ENCODE assay signal across 30 mouse cellular contexts in the genomic region with DNA sequence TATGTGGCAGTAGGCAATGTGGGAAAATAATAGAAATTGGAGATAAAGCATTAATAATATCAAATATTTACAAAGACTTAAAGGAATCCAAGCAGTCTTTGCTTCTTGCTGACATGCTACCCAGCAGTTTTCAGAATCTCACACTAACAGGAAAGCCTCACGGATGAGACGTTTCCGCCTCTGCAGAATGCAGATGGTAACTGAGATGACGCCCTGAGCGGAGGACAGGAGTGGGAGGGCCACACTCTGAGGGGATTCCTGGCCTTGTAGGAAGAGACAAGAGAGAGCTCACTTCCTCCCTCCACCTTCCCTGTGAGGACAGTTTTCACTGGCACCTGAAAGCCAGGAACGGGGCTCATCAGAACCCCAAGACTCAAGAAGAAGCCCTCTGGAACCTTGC.
DNase-seq lines count a peak whose midpoint lies in the region; ATAC-seq and TF ChIP-seq lines count a peak whose summit lies in the region.
"Had no signal": no experiment of that assay in that cellular context is flagged by ENCODE, and none has a peak within 500 bp of the region (broad histone marks: within the 10 kb centered on the region; RNA-seq: fewer than 3 reads in every experiment).

No protein-coding gene starts in this region.

- H3K9me3 ChIP-seq in midbrain, embryonic 10.5 days (replicated peaks), result no peaks in the 10 kb centered on the region
- H3K9me3 ChIP-seq in midbrain, postnatal 0 days (ENCODE audit: low read length), result no peaks in the 10 kb centered on the region
- no peaks in the 10 kb centered on the region for H3K9me3 ChIP-seq in limb, embryonic 10.5 days (replicated peaks)
- H3K9me3 ChIP-seq: embryonic facial prominence, embryonic 10.5 days; embryonic facial prominence, embryonic 13.5 days; forebrain, embryonic 12.5 days; forebrain, embryonic 15.5 days; G1E; heart, embryonic 12.5 days; heart, embryonic 15.5 days had no signal

- peak; percentile 96 for ATAC-seq in frontal cortex, adult (ENCODE audit: low TSS enrichment)
- ATAC-seq in midbrain, postnatal 0 days (ENCODE audit: low FRiP score), result no peak
- ATAC-seq: forebrain, embryonic 15.5 days; hindbrain, postnatal 0 days; inflammation-experienced regulatory T-cells, adult 6 months had no signal

- no peak overlapping the region for H3K4me2 ChIP-seq in midbrain, postnatal 0 days (ENCODE audit: low read depth, low read length, poor library complexity, severe bottlenecking)
- H3K4me2 ChIP-seq: embryonic facial prominence, embryonic 13.5 days; forebrain, embryonic 12.5 days; forebrain, embryonic 15.5 days; heart, embryonic 12.5 days; heart, embryonic 15.5 days; hindbrain, embryonic 14.5 days had no signal

- WGBS in midbrain, embryonic 10.5 days, result 93% methylated on average over 6 of the region's 6 CpGs
- WGBS in midbrain, postnatal 0 days, result 94% methylated on average over 6 of the region's 6 CpGs
- 93% methylated on average over 6 of the region's 6 CpGs for WGBS in limb, embryonic 10.5 days

- H3K27me3 ChIP-seq in midbrain, embryonic 10.5 days (ENCODE audit: low read depth, poor library complexity, severe bottlenecking), result no peaks in the 10 kb centered on the region
- no peaks in the 10 kb centered on the region for H3K27me3 ChIP-seq in midbrain, postnatal 0 days (ENCODE audit: insufficient read depth, low read length)
- H3K27me3 ChIP-seq in limb, embryonic 10.5 days (ENCODE audit: low read depth, poor library complexity, severe bottlenecking), result peaks cover 33% of the 10 kb centered on the region; the same call in 1 of the 2 replicates
- H3K27me3 ChIP-seq: CH12.LX; embryonic facial prominence, embryonic 13.5 days; forebrain, embryonic 12.5 days; forebrain, embryonic 15.5 days; heart, embryonic 12.5 days; heart, embryonic 15.5 days had no signal

- no peak overlapping the region for H3K9ac ChIP-seq in midbrain, postnatal 0 days (replicated peaks; ENCODE audit: low read length, poor library complexity, severe bottlenecking)
- H3K9ac ChIP-seq: embryonic facial prominence, embryonic 13.5 days; forebrain, embryonic 12.5 days; forebrain, embryonic 15.5 days; heart, embryonic 12.5 days; heart, embryonic 15.5 days; hindbrain, embryonic 14.5 days had no signal

- H3K27ac ChIP-seq in midbrain, embryonic 10.5 days (replicated peaks), result no peak overlapping the region
- no peak overlapping the region for H3K27ac ChIP-seq in midbrain, postnatal 0 days (ENCODE audit: low read depth, low read length)
- H3K27ac ChIP-seq in limb, embryonic 10.5 days, result peak overlapping the region; percentile 40; the same call in 1 of the 2 replicates
- H3K27ac ChIP-seq: embryonic facial prominence, embryonic 10.5 days; embryonic facial prominence, embryonic 13.5 days; forebrain, embryonic 12.5 days; forebrain, embryonic 15.5 days; gastrocnemius, adult 2 months; heart, embryonic 15.5 days; hindbrain, embryonic 14.5 days; hindbrain, postnatal 0 days had no signal

- no peak for TF ChIP-seq CTCF in midbrain, postnatal 0 days (IDR thresholded peaks at IDR 0.05)

- H3K4me3 ChIP-seq in midbrain, embryonic 10.5 days, result no peak overlapping the region
- H3K4me3 ChIP-seq in midbrain, postnatal 0 days (ENCODE audit: low read depth, low read length), result no peak overlapping the region
- no peak overlapping the region for H3K4me3 ChIP-seq in limb, embryonic 10.5 days
- H3K4me3 ChIP-seq: embryonic facial prominence, embryonic 10.5 days; embryonic facial prominence, embryonic 13.5 days; erythroblast, embryonic 14.5 days; forebrain, embryonic 12.5 days; forebrain, embryonic 15.5 days; gastrocnemius, adult 2 months; heart, embryonic 12.5 days; heart, embryonic 15.5 days had no signal

- H3K36me3 ChIP-seq in midbrain, embryonic 10.5 days, result no peaks in the 10 kb centered on the region
- H3K36me3 ChIP-seq in midbrain, postnatal 0 days (ENCODE audit: insufficient read depth, low read length), result no peaks in the 10 kb centered on the region
- H3K36me3 ChIP-seq in limb, embryonic 10.5 days, result no peaks in the 10 kb centered on the region
- H3K36me3 ChIP-seq: embryonic facial prominence, embryonic 10.5 days; embryonic facial prominence, embryonic 13.5 days; forebrain, embryonic 12.5 days; forebrain, embryonic 15.5 days; G1E; heart, embryonic 12.5 days; heart, embryonic 15.5 days had no signal

- H3K4me1 ChIP-seq in midbrain, embryonic 10.5 days, result no peaks in the 10 kb centered on the region
- no peaks in the 10 kb centered on the region for H3K4me1 ChIP-seq in midbrain, postnatal 0 days (ENCODE audit: insufficient read depth, low read length)
- H3K4me1 ChIP-seq in limb, embryonic 10.5 days, result peaks cover 11% of the 10 kb centered on the region
- H3K4me1 ChIP-seq: embryonic facial prominence, embryonic 10.5 days; forebrain, embryonic 12.5 days; forebrain, embryonic 15.5 days; heart, embryonic 12.5 days; heart, embryonic 15.5 days had no signal

- no peak for DNase-seq in frontal cortex, postnatal 25 days (ENCODE audit: low spot score in 2 of 2)
- peak; percentile 4 for DNase-seq in midbrain, embryonic 10.5 days (ENCODE audit: low spot score)
- DNase-seq in midbrain, postnatal 0 days (ENCODE audit: low spot score), result no peak
- DNase-seq in limb, embryonic 10.5 days (ENCODE audit: low spot score), result no peak
- no peak for DNase-seq in Muller cell, postnatal 12 days (ENCODE audit: inconsistent ontology term)
- DNase-seq: adrenal gland, adult 2 months; adrenal gland, postnatal 14 days; cerebellum, adult 11-12 months; cerebellum, adult 8-10 months; cerebellum, postnatal 10 days; cerebellum, postnatal 36 days; embryo, embryonic 11 days; gastrocnemius, adult 2 months; gastrocnemius, postnatal 14 days; heart, adult 18-20 months; heart, postnatal 10 days; heart, postnatal 36 days had no signal
